Mouse (Mus musculus): Measurements from ENCODE around the gene Tnfrsf8. TPM values are rescaled to one million over a fixed set of nuclear protein-coding genes. Genes with fewer than 3 reads are reported as not detected.
A peak's percentile ranks its signal among the peaks of the same experiment; 100 is the strongest.
"Not testable (repeated sequence)": the region's sequence is repeated elsewhere in the genome, so short reads cannot be mapped to it uniquely, and the experiment has no call there.

The Tnfrsf8 gene
- 1 to 10 TPM; 1.7 to 1.9 TPM for total RNA-seq (2021)
- long read RNA-seq, experiment 1, partial matches to known transcripts = 0 of 1 reads
- long read RNA-seq, experiment 1, other reads (novel, unspliced or antisense) = 0 of 1 reads
- long read RNA-seq, experiment 2 = 0 reads

- no peak for DNase-seq (ENCODE audit: low spot score in 2 of 2)
These were observed at the start of gene Tnfrsf8 for GRCm38 (mm10) chr4:145314836-145315467. Gene Tnfrsf8 (minus strand): TSS chr4:145315164.

DNA sequence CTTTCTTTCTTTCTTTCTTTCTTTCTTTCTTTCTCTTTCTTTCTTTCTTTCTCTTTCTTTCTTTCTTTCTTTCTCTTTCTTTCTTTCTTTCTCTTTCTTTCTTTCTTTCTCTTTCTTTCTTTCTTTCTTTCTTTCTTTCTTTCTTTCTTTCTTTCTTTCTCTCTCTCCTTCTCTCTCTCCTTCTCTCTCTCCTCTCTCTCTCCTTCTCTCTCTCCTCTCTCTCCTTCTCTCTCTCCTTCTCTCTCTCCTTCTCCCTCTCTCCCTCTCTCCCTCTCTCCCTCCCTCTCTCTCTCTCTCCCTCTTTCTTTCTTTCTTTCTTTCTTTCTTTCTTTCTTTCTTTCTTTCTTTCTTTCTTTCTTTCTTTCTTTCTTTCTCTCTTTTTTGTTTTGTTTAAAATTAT lies 46.7 kb upstream of the Tnfrsf8 start:
- DNase-seq (ENCODE audit: low spot score in 2 of 2) = not testable (repeated sequence)

- no peak for DNase-seq (ENCODE audit: low spot score in 2 of 2)
These were observed 46.1 kb upstream of the Tnfrsf8 start for GRCm38 (mm10) chr4:145361065-145361464.

DNA sequence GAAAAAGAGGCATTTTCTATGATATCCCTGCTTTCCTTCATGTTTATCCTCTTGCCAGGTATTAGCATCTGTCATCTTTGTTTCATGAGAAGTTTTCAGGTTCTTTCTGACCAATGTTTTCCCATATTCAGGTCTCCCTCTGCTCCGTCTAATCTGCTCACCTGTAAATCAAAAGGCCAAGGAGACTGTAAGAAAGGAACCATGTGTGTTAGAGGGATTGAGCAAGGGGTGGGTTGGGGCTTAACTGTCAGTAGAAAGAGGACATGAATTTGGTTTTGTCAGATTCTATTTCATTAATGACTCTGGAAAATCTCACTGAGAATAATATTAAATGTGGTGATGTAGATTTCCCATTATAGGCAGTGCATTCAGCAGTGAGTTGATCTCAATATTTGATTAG lies 45.6 kb upstream of the Tnfrsf8 start:
- DNase-seq (ENCODE audit: low spot score in 2 of 2) = no peak

GRCm38 (mm10) chr4:145356234-145356633 lies 41.3 kb upstream of the Tnfrsf8 start:
- DNase-seq (ENCODE audit: low spot score in 2 of 2) = no peak

GRCm38 (mm10) chr4:145353855-145354254 lies 38.9 kb upstream of the Tnfrsf8 start:
- no peak for DNase-seq (ENCODE audit: low spot score in 2 of 2)

GRCm38 (mm10) chr4:145344948-145345347 lies 30.0 kb upstream of the Tnfrsf8 start:
- DNase-seq (ENCODE audit: low spot score in 2 of 2) = no peak

- no peak for DNase-seq (ENCODE audit: low spot score in 2 of 2)
These were observed 27.2 kb upstream of the Tnfrsf8 start for GRCm38 (mm10) chr4:145341879-145342809.

DNA sequence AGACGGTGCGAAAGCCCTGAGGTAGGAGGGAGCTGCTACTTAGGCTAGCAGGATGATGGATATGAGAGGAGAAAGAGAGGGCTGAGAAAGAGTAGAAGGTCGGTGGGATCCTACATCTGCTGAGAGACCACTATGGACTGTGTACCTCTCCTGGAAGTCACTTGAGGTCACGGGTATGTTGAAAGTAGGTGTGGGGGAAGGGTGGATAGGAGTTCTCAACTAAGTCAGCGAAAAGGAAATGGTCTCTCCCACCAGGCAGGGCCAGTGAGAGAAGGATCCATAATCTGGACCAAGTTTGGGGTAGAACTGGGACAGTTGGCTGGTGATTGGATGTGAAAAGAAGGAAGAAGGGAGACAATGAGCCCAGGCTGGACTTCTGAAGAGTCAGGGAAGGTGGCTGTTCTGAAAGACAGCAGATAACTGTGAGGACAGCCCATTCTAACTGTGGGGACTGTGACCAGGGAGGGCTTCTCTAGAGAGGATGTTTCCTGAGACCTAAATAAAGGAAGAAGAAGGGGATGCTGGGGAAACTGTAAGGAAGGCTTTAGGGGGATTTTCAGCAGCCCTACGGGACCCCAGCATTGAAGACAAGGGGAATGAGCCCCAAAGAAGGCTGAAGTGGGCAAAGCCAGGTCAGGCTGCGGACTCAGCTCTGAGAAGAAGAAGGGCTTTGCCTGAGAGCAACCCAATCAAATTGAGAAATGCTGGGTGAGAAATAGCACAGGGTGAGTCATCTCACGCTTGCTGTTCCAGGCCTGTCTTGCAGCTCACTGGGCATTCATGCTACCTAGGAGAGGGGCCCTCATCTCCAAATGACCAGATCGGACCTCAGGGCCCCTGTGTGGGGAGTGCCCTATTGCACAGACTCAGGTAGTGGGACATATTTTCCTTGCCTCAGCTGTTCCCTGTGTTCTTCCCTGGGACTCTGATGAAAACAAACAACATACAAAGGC lies 23.2 kb upstream of the Tnfrsf8 start:
- no peak for DNase-seq (ENCODE audit: low spot score in 2 of 2)

DNA sequence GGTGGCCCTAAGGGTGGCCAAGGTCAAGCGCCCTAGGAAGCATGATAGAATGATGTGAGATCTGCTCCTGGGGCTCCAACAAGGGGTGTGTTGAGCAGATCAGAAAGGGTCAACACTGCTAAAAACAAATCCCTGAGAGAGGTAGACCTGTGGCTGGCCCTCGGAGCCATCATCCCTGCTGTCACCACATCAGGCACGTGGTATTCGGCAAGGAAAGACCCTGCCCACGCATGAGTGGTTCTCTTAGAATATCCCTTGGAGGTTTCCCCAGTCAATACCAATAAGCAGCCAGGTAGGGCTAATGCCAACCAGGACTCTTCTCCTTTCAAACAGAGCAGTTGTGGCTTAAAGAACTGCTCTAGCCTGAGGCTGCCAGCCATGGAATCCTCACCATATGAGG lies 21.6 kb upstream of the Tnfrsf8 start:
- DNase-seq (ENCODE audit: low spot score in 2 of 2) = no peak

DNA sequence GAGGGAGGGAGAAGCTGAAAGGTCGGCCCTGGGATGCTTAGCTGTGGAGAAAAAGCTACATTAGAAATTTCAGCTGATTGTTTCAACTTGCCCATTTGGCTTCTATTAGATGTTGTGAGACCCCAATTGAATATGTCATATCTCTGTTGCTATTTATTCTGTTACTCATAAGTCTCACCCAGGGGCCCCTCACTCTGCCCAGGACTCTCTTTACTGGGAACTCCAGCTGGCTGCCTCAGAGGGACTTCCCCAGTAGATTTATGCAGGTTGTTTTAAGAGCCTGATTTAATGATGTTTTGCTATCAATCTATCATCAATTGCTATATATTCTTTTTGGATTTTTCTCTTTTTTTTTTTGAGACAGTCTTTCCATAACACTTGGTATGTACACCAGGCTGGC lies 21.1 kb upstream of the Tnfrsf8 start:
- DNase-seq (ENCODE audit: low spot score in 2 of 2) = no peak

DNA sequence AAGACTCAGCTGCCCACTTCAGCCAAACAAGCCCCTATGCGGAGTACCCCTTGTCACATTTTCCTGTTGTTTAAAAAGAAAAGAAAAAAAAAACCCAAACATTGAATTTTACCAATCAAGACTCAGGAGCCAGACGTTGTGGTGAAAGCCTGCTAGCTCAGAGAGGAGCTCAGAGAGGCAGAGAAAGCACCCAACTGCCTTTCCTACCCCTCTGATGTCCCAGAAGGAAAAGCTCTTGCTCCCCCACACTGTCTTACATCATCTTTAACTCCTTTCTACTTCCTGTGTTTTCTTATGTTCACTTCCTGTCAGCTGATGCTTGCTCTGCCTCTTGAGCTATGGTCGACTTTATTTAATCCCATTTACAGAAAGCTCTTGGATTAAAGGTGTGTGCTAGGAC lies 8.7 kb upstream of the Tnfrsf8 start:
- DNase-seq (ENCODE audit: low spot score in 2 of 2) = no peak

- DNase-seq (ENCODE audit: low spot score in 2 of 2) = no peak
These were observed 8.1 kb upstream of the Tnfrsf8 start for GRCm38 (mm10) chr4:145322995-145323627.

DNA sequence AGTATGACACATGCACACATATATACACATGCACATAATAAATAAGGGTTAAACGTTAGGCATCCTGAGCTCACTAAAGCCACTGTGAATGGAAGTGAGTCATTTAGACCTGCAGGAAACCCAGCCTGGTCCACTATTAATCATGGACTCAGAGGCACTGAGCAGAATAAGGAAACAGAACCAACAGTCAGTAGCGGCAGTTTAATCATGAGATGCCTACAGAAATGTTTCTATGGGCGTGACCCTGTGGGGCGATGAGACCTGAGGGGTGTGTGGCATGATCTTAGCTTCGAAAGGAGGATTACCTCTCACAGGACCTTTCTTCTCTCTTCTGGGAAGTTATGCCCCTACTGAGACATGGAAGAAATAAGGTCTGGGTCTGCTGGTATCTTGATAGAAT lies 7.2 kb upstream of the Tnfrsf8 start:
- DNase-seq (ENCODE audit: low spot score in 2 of 2) = no peak

- peak; percentile 14 to 31 for DNase-seq (ENCODE audit: low spot score in 2 of 2)
These were observed 5.7 kb upstream of the Tnfrsf8 start for GRCm38 (mm10) chr4:145320624-145321023.

- peak; percentile 58 to 71 for DNase-seq (ENCODE audit: low spot score in 2 of 2)
These were observed 4.6 kb upstream of the Tnfrsf8 start for GRCm38 (mm10) chr4:145319274-145320226.

DNA sequence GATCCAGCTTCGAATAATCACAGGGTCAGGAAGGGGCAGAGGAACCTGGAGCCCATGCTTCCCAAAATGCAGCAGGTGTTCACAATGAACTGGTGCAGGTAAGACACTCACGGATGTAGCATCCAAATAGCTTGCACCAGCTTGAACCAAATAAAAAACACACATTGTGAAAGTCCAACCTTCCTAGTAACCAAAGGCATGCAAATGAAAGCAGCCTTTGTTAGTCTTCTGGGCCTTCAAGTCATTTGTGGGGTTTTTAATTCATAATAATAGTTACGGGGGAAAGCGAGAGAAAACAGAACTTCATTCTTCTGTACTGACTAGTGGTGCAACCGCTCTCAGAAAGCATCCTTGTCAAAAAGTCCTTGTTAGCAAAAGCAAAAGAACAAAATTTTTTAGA lies 1.7 kb upstream of the Tnfrsf8 start:
- DNase-seq (ENCODE audit: low spot score in 2 of 2) = no peak

GRCm38 (mm10) chr4:145313966-145314365 lies 998 bp downstream of the Tnfrsf8 start:
- no peak for DNase-seq (ENCODE audit: low spot score in 2 of 2)

DNA sequence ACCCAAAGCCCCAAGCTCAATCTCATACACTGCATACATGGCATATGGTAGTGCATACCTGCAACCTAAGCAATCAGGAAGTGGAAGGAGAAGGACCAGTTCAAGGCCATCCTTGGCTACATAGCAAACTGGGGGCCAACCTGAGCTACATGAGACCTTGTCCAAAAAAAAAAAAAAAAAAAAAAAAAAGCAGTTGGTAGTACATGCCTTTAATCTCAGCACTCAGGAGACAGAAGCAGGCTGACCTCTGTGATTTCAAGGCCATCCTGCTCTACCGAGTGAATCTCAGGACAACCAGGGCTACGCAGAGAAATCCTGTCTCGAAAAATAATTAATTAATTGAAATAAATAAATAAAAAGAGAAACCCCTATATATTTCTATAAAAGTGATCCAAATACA lies 1.7 kb downstream of the Tnfrsf8 start:
- DNase-seq (ENCODE audit: low spot score in 2 of 2) = no peak

Measured in left cerebral cortex, adult 18-20 months (tissue).